Mouse (Mus musculus) hindbrain, embryonic 14.5 days (tissue): ENCODE results near the gene Foxp1. TPM values are rescaled to one million over a fixed set of nuclear protein-coding genes. Genes with fewer than 3 reads are reported as not detected.

Experiments used
- ATAC-seq: fragments of 200-750 bp; cut with Nextera tagmentation; 2 replicates; pipeline ENCODE4 v1.8.0; 2017; ENCODE audit warnings: moderate number of reproducible peaks, mild to moderate bottlenecking, moderate TSS enrichment, moderate library complexity; ENCODE audit not compliant: low FRiP score
- DNase-seq: peaks from one replicate; pipeline ENCODE4 v3.0.0-alpha.2; 2015; ENCODE audit warnings: low spot score
- H3K27ac ChIP-seq: fragments of 300-500 bp; sonication (generic); 2 replicates; pipeline ENCODE4 v1.5.1; 2014; ENCODE audit warnings: mild to moderate bottlenecking, moderate library complexity
- H3K27me3 ChIP-seq: fragments of 300-500 bp; sonication (generic); 2 replicates; pipeline ENCODE4 v1.6.1; 2014; ENCODE audit warnings: mild to moderate bottlenecking, low read length, mixed read lengths; ENCODE audit not compliant: control insufficient read depth, insufficient read depth
- H3K36me3 ChIP-seq: fragments of 300-500 bp; sonication (generic); replicated peaks from 2 replicates; pipeline ENCODE4 v1.6.1; 2014; ENCODE audit not compliant: control insufficient read depth, insufficient read depth
- H3K4me1 ChIP-seq: fragments of 300-500 bp; sonication (generic); replicated peaks from 2 replicates; pipeline ENCODE4 v1.6.1; 2014; ENCODE audit warnings: antibody characterized with exemption, low read length, mixed read lengths; ENCODE audit not compliant: control insufficient read depth, insufficient read depth
- H3K4me2 ChIP-seq: fragments of 300-500 bp; sonication (generic); replicated peaks from 2 replicates; pipeline ENCODE4 v1.6.1; 2014; ENCODE audit warnings: mild to moderate bottlenecking, moderate library complexity
- H3K4me3 ChIP-seq: fragments of 300-500 bp; sonication (generic); replicated peaks from 2 replicates; pipeline ENCODE4 v1.5.1; 2014; ENCODE audit warnings: mild to moderate bottlenecking, low read length
- H3K9ac ChIP-seq: fragments of 300-500 bp; sonication (generic); 2 replicates; pipeline ENCODE4 v1.6.1; 2014
- H3K9me3 ChIP-seq: fragments of 300-500 bp; sonication (generic); 2 replicates; pipeline ENCODE4 v1.6.1; 2016; ENCODE audit warnings: low read length; ENCODE audit not compliant: control insufficient read depth
- WGBS: fragments of 180-500 bp; shearing (Covaris S2); extraction: QIAGEN DNeasy Blood & Tissue Kit; methylation state at CpG from one replicate; pipeline ENCODE4 v1.1.7; 2014; 5-methylcytosine and 5-hydroxymethylcytosine counted together
- polyA plus RNA-seq: library from polyadenylated mRNA; unstranded; fragments of >200 nt; fragmentation: Nextera tagmentation; extraction: Ambion mirVana; gene quantifications from 2 replicates; pipeline ENCODE4 v1.2.1, GENCODE M21; 2014

Gene Foxp1
- polyA plus RNA-seq, 1 experiment from 2014 or later = 68.3 TPM

DNA sequence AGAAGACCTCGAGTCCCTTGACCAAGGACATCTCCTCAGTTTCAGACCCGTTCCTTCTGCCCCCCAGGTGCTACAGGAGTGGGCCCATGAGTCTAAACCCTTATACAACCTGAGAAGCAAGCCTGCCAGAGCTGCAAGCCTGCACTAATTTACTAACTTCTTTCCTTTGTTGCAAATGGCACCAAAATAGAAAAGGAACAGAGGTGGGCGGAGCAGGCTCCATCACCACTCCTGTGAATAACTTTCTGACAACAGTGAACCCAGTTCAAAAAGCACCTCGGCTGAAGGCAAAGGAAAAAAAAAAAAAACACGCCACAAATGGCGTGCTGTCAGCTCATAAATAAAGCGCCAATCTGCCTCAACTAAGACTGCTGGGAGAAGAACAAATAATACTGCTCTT lies 81.4 kb downstream of the Foxp1 start:
- 55% methylated on average over 7 of the region's 7 CpGs for WGBS
- Histone ChIP-seq H3K27me3 (no peaks in the 10 kb centered on the region), H3K9ac (no peak overlapping the region), H3K9me3 (no peaks in the 10 kb centered on the region), H3K4me1 (peaks cover 21% of the 10 kb centered on the region), H3K36me3 (no peaks in the 10 kb centered on the region), H3K4me2 (no peak overlapping the region), H3K4me3 (no peak overlapping the region), H3K27ac (no peak overlapping the region)
- DNase-seq (no peak), ATAC-seq (no peak)

DNA sequence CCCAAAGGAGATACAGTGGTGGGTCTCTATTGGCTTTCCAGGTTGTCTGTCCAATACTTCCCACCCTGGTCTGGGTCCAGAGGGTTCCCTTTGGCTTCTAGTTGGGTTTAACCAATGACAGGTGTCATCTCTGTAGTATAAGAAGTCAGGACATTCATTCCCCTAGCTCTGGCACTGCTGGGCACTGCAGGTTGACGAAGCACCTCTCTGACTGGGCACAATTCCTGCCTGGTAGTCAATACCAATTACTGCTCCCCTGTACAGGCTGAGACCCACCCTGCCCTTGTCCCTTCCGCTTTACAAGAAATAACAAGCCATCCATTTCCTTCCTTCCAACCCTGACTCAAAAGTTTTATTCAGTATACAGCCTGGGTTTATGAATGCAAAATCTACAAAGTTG lies 81.9 kb downstream of the Foxp1 start:
- no peak for DNase-seq
- H3K9me3 ChIP-seq = no peaks in the 10 kb centered on the region
- 84% methylated on average over 2 of the region's 2 CpGs for WGBS
- H3K4me3 ChIP-seq = no peak overlapping the region
- no peak overlapping the region for H3K9ac ChIP-seq
- H3K27ac ChIP-seq = no peak overlapping the region
- H3K27me3 ChIP-seq = no peaks in the 10 kb centered on the region
- peaks cover 21% of the 10 kb centered on the region for H3K4me1 ChIP-seq
- no peaks in the 10 kb centered on the region for H3K36me3 ChIP-seq
- no peak for ATAC-seq
- H3K4me2 ChIP-seq = no peak overlapping the region

DNA sequence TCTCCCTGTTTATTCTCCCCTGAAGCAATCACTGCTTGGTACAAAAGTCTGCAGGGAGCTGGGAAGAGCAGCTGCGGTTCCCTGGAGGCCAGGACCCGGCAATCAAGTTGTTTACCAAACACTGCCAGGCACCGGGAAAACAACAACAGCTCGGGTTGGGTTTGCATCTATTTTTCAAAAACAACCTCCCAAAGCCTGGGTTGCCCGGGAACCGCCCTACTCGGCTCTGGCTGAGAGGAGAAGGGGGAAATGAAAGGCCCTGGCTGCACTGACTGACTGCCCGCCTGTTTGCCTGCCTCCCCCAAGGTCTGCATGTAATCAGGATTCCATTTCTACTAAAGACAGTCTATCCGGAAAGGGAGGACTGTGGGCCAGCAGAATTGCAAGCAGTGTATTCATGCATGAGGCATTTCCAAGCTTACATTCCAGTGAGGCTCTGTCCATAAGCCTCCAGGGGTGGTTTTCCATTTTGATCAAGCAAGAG lies 82.6 kb downstream of the Foxp1 start:
- peak overlapping the region; percentile 38 for H3K9ac ChIP-seq
- H3K4me3 ChIP-seq = no peak overlapping the region
- WGBS = 4% methylated on average over 9 of the region's 9 CpGs
- H3K36me3 ChIP-seq = no peaks in the 10 kb centered on the region
- DNase-seq = no peak
- peak overlapping the region; percentile 65 for H3K27ac ChIP-seq
- H3K4me2 ChIP-seq = peak overlapping the region; percentile 31
- H3K4me1 ChIP-seq = peaks cover 21% of the 10 kb centered on the region
- peak; percentile 70; the same call in 1 of the 2 replicates for ATAC-seq
- H3K27me3 ChIP-seq = no peaks in the 10 kb centered on the region
- H3K9me3 ChIP-seq = no peaks in the 10 kb centered on the region

DNA sequence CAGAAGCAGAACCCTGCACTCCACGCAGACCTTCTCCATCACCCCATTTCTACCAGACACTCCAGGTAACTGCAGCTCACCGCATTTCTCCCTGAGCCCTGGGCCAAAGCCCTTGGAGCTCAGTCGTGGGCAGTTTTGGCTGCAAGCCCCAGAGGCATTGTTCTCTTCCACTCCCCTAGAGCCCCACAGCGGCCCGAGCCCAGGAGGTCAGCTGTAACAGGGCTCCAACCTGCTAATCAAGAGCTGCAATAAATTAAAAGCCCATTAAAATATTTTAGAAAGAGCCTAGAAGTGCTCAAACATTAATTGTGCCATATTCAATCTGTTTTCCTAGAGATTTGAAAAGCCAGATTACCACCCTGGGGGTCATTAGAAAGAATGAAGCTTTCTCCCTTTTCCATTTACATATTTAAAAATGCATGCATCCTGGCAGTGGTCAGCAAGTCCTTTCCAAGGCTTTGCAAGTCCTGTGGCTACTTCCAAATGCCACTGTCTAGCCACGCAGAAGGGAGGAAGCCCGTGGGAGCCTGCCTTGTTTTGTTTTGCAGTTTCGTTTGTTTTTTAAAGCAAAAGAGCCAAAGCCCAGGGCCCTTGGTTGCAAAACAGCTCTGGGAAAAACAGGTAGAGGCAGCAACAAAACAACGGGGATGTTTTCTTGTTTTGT lies 83.2 kb downstream of the Foxp1 start:
- WGBS = 7% methylated on average over 9 of the region's 9 CpGs
- no peak for DNase-seq

DNA sequence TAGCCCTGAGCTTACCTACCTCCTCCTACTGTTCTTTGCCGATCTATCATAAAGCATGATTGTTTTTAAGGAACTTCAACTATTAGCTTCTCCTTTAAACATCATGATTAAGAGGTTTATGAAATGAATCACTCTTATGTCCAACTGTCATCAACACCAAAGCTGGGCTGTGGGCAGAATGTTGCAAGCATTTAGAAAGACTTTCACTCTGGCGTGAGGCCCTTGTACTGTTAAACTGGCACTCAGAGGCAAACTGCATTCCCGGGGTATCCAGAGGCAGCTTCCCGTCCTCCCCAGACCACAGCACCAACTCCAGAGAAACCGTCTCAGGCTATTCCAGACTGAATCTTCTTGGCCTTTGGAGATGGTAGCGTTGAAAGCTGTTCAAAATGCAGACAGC lies 86.2 kb downstream of the Foxp1 start:
- peaks cover 21% of the 10 kb centered on the region for H3K4me1 ChIP-seq
- 93% methylated on average over 6 of the region's 6 CpGs for WGBS
- no peak overlapping the region for H3K4me2 ChIP-seq
- no peak overlapping the region for H3K27ac ChIP-seq
- no peak for ATAC-seq
- H3K9me3 ChIP-seq = no peaks in the 10 kb centered on the region
- 0 out of 2 replicates have a peak, but pooled peaks cover 4% of the 10 kb centered on the region for H3K36me3 ChIP-seq
- no peak overlapping the region for H3K4me3 ChIP-seq
- no peak overlapping the region for H3K9ac ChIP-seq
- DNase-seq = no peak
- no peaks in the 10 kb centered on the region for H3K27me3 ChIP-seq

More for the DNA sequence above, 83.2 kb downstream of the Foxp1 start:
- Histone ChIP-seq H3K27me3 (no peaks in the 10 kb centered on the region), H3K9me3 (no peaks in the 10 kb centered on the region), H3K36me3 (0 out of 2 replicates have a peak, but pooled peaks cover 2% of the 10 kb centered on the region), H3K4me3 (no peak overlapping the region), H3K4me1 (peaks cover 21% of the 10 kb centered on the region), H3K9ac (peak overlapping the region; percentile 38), H3K4me2 (peak overlapping the region; percentile 31), H3K27ac (peak overlapping the region; percentile 65)
- ATAC-seq = no peak

DNA sequence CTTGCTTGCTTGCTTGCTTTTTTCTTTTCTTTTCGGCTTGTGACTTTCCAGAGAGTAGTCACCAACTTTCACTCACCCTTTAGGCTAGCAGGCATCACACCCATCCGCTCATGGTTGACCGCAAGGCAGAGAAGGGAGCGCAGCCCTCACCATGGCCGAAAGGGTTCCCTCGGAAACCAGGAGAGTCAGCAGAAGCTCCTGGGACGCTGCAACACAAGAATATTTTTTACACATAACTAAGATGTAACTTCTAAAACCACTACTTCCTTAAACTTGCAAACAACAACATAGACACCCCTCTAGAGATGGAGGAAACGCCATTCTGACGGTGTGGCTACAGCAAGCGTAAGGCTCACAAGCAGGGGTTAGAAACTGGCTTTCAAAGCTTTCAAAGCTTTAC lies 87.4 kb downstream of the Foxp1 start:
- Histone ChIP-seq H3K4me1 (peaks cover 18% of the 10 kb centered on the region), H3K4me2 (no peak overlapping the region), H3K4me3 (no peak overlapping the region), H3K36me3 (0 out of 2 replicates have a peak, but pooled peaks cover 4% of the 10 kb centered on the region), H3K27me3 (no peaks in the 10 kb centered on the region), H3K27ac (no peak overlapping the region), H3K9me3 (no peaks in the 10 kb centered on the region), H3K9ac (no peak overlapping the region)
- ATAC-seq = no peak
- DNase-seq = no peak
- WGBS = 95% methylated on average over 10 of the region's 10 CpGs

DNA sequence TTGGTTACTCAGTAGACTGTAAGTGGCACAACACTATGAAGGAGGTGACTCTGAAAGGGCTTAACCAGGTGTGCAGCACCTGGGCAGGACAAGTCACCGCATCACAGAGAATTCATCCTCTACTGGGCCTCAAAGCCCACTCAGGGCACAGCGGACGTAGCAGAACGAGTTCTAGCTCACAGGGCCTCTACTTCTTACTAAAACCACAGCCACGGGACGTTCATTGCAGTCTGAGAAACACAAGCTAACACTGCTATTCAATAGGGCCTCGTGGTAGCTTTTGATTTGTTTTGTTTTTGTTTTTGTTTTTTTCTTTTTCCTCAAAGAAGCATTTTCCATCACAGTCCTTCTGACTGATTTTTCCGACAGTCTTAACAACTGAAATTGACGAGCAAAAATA lies 89.5 kb downstream of the Foxp1 start:
- ATAC-seq (no peak), DNase-seq (no peak)
- 93% methylated on average over 9 of the region's 9 CpGs for WGBS
- no peaks in the 10 kb centered on the region for H3K27me3 ChIP-seq
- H3K9ac ChIP-seq = no peak overlapping the region
- H3K4me2 ChIP-seq = no peak overlapping the region
- H3K27ac ChIP-seq = no peak overlapping the region
- 0 out of 2 replicates have a peak, but pooled peaks cover 4% of the 10 kb centered on the region for H3K36me3 ChIP-seq
- H3K4me1 ChIP-seq = 0 out of 2 replicates have a peak, but pooled peaks cover 9% of the 10 kb centered on the region
- H3K4me3 ChIP-seq = no peak overlapping the region
- H3K9me3 ChIP-seq = no peaks in the 10 kb centered on the region

DNA sequence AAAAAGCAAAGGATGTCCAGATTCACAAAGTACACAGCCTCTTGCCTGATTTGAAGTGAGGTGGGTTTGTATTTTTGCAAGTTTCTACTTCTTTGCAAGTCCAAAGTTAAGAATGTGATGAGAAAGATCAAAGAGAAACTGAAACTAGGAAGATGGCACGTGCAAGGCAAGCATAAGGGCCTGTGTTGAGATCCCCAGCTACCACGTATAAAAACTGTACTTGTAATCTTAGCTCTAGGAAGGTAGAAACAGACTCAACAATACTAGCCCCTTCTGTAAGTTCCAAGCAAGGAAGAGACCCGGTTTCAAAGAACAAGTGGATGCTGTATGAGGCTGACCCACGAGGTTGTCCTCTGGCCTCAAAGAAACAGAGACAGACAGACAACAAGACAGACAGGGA lies 90.6 kb downstream of the Foxp1 start:
- H3K9me3 ChIP-seq = no peaks in the 10 kb centered on the region
- no peak for DNase-seq
- H3K4me2 ChIP-seq = no peak overlapping the region
- ATAC-seq = no peak
- no peaks in the 10 kb centered on the region for H3K27me3 ChIP-seq
- H3K4me1 ChIP-seq = 0 out of 2 replicates have a peak, but pooled peaks cover 9% of the 10 kb centered on the region
- H3K9ac ChIP-seq = no peak overlapping the region
- WGBS = 83% methylated on average over 4 of the region's 4 CpGs
- H3K36me3 ChIP-seq = 0 out of 2 replicates have a peak, but pooled peaks cover 4% of the 10 kb centered on the region
- no peak overlapping the region for H3K4me3 ChIP-seq
- H3K27ac ChIP-seq = no peak overlapping the region

DNA sequence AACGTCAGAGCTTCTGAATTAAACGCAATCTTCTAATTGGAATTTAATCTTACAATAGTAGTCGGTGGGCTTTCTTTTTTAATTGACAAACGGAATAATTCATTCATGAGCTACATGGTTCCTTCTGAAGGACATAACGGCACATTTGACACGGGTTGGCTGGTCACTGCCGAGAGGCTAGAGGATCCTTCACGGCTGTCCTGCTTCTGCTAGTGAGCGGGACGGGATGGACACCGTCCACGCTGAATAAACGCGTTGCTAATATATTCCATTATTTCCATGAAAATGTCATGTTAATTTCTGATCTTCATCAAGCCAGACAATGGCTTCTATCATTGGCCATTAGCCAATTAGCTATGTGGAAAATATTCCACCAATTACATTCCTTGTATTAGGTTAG lies 92.0 kb downstream of the Foxp1 start:
- no peak for DNase-seq
- peak overlapping the region; percentile 41 for H3K4me2 ChIP-seq
- no peak for ATAC-seq

More for the DNA sequence above, 92.0 kb downstream of the Foxp1 start:
- WGBS = 42% methylated on average over 14 of the region's 14 CpGs
- Histone ChIP-seq H3K36me3 (0 out of 2 replicates have a peak, but pooled peaks cover 4% of the 10 kb centered on the region), H3K9me3 (no peaks in the 10 kb centered on the region), H3K9ac (no peak overlapping the region), H3K27me3 (no peaks in the 10 kb centered on the region), H3K4me1 (0 out of 2 replicates have a peak, but pooled peaks cover 9% of the 10 kb centered on the region), H3K4me3 (no peak overlapping the region), H3K27ac (no peak overlapping the region)
